Mouse (Mus musculus): ENCODE measurements at regions not wholly inside any gene's neighbourhood (a gene's known extent, or its start where the extent isn't known, plus 50 kb on each side); places are given as distances from the start of the nearest gene placed in this dataset.

DNA sequence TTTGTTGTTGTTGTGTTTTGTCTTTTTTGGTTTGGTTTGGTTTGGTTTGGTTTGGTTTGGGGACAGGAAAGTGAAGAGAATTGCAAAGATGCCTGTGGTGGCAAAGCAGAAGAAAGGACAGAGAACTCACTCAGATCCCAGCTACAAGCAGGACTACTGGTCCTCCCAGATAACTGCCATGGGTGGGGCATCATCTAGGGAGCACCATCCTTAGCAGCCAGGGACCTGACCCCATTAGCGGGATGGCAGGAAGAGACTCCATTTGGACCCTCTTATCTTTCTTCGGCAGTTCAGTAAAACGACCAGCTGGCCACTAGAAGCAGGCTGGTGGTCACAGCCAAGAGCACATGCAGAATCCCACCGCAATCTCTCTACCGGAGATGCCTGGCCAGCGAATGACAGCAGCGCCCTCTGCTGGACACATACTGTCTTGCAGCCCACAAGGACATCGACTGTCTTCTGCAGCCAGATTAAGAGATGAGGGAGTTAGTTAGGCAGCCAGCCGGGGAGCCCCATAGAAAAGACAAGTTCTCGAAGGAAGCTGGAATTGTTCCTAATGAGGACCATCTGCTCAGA is 119.8 kb downstream of the Gm9195 start:
- H3K4me1 ChIP-seq (ENCODE audit: control insufficient read depth, insufficient read depth, low read length) = no peaks in the 10 kb centered on the region
- no peaks in the 10 kb centered on the region for H3K36me3 ChIP-seq (ENCODE audit: control insufficient read depth, insufficient read depth, low read length)
- H3K9ac ChIP-seq (ENCODE audit: low read length) = no peak overlapping the region
- no peak overlapping the region for H3K4me2 ChIP-seq (ENCODE audit: low read depth)
- ATAC-seq (ENCODE audit: insufficient read depth, low FRiP score, low TSS enrichment) (peak; percentile 68), DNase-seq (ENCODE audit: low spot score) (peak; percentile 87)
- no peak overlapping the region for H3K4me3 ChIP-seq (ENCODE audit: low read depth, low read length)
- no peaks in the 10 kb centered on the region for H3K9me3 ChIP-seq (ENCODE audit: control insufficient read depth, low read length)
- WGBS = 9% methylated on average over 10 of the region's 10 CpGs
- H3K27me3 ChIP-seq (ENCODE audit: control insufficient read depth, insufficient read depth, low read length) = no peaks in the 10 kb centered on the region
- no peak overlapping the region for H3K27ac ChIP-seq (ENCODE audit: low read depth, low read length)

DNA sequence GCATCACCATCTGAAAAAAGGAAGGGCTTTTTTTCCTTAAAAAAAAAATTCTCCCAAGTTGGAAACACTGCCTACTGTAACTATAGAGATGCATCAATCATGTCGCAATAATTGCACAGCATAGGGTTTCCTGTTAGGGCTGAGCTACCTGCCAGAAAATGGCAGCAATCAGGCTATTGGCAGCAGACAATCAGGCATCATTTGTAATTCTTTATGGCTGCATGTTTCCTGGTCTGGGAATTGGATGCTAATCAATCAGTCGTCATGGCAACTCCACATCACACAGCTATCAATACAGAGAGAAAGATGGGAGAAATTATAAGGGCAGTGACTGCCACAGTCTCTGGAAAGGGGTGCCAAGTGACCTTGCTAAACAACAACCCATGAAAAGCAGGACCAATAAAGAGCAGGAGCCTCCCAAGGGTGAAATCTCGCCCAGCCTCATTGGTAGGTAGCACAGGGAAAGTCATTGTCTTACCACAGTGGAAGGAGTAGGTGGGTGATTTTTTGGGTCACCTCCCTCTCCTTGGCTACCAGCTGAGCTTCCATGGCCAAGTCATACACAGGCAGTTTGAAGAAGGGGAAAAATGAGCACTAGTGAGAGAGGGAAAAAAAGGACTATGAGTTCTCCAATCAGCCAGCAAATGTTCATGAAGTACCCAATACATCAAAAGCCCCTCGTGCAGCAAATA is 130.7 kb downstream of the Gm9195 start:
- whole genome bisulfite sequencing = 75% methylated on average over 4 of the region's 4 CpGs
- no peak overlapping the region for H3K4me2 ChIP-seq (ENCODE audit: low read depth)
- H3K4me3 ChIP-seq (ENCODE audit: low read depth, low read length) = no peak overlapping the region
- DNase-seq (ENCODE audit: low spot score) = no peak
- H3K9ac ChIP-seq (ENCODE audit: low read length) = no peak overlapping the region
- H3K4me1 ChIP-seq (ENCODE audit: control insufficient read depth, insufficient read depth, low read length) = no peaks in the 10 kb centered on the region
- H3K36me3 ChIP-seq (ENCODE audit: control insufficient read depth, insufficient read depth, low read length) = no peaks in the 10 kb centered on the region
- H3K27ac ChIP-seq (ENCODE audit: low read depth, low read length) = no peak overlapping the region
- no peak for ATAC-seq (ENCODE audit: insufficient read depth, low FRiP score, low TSS enrichment)
- no peaks in the 10 kb centered on the region for H3K27me3 ChIP-seq (ENCODE audit: control insufficient read depth, insufficient read depth, low read length)
- H3K9me3 ChIP-seq (ENCODE audit: control insufficient read depth, low read length) = no peaks in the 10 kb centered on the region

DNA sequence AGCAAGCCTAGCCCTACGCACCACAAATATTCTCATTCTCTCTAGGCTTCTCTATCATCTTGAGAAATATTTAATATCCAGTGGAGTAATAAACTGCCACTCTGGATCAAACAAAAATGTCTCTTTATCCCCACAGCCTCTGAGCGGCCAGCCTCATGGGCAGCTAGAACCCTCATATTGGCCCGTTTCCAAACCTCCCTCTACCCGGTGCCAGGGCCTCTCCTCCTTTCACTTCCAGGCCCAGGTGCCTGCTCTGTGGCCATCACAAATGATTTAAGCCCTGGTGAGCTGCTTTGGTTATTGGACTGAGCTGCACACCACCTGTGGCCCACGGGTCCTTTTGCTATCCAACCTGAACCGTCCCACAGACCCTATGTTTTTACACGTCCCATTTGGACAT is 131.5 kb downstream of the Gm9195 start:
- Histone ChIP-seq H3K36me3 (ENCODE audit: control insufficient read depth, insufficient read depth, low read length) (no peaks in the 10 kb centered on the region), H3K27ac (ENCODE audit: low read depth, low read length) (no peak overlapping the region), H3K4me2 (ENCODE audit: low read depth) (no peak overlapping the region), H3K4me1 (ENCODE audit: control insufficient read depth, insufficient read depth, low read length) (no peaks in the 10 kb centered on the region), H3K9me3 (ENCODE audit: control insufficient read depth, low read length) (no peaks in the 10 kb centered on the region), H3K9ac (ENCODE audit: low read length) (no peak overlapping the region), H3K4me3 (ENCODE audit: low read depth, low read length) (no peak overlapping the region), H3K27me3 (ENCODE audit: control insufficient read depth, insufficient read depth, low read length) (no peaks in the 10 kb centered on the region)
- 87% methylated on average over 7 of the region's 7 CpGs for WGBS
- no peak for ATAC-seq (ENCODE audit: insufficient read depth, low FRiP score, low TSS enrichment)
- no peak for DNase-seq (ENCODE audit: low spot score)

DNA sequence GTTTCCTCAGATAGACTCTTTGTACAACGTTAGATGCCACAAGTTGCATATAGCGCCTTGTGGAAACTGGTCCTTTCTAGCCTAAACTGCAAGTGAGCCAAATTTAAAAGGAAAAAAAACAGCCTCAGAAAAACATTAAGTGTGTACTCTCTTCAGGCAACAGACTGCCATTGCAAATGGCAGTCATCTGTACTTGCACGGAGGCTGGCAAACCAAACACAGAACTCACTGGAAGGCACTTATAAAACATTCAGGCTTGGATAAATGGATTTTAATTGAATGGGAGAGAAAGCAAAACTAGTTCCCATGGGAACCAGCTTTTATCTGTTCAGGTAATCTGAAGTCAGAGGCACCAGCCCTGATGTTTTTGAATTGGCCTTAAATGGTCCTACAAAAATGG is 133.7 kb downstream of the Gm9195 start:
- no peaks in the 10 kb centered on the region for H3K27me3 ChIP-seq (ENCODE audit: control insufficient read depth, insufficient read depth, low read length)
- DNase-seq (ENCODE audit: low spot score) (no peak), ATAC-seq (ENCODE audit: insufficient read depth, low FRiP score, low TSS enrichment) (no peak)
- no peak overlapping the region for H3K9ac ChIP-seq (ENCODE audit: low read length)
- no peaks in the 10 kb centered on the region for H3K36me3 ChIP-seq (ENCODE audit: control insufficient read depth, insufficient read depth, low read length)
- H3K27ac ChIP-seq (ENCODE audit: low read depth, low read length) = no peak overlapping the region
- no peak overlapping the region for H3K4me2 ChIP-seq (ENCODE audit: low read depth)
- H3K4me1 ChIP-seq (ENCODE audit: control insufficient read depth, insufficient read depth, low read length) = no peaks in the 10 kb centered on the region
- no peak overlapping the region for H3K4me3 ChIP-seq (ENCODE audit: low read depth, low read length)
- 88% methylated on average over 3 of the region's 3 CpGs for WGBS
- H3K9me3 ChIP-seq (ENCODE audit: control insufficient read depth, low read length) = no peaks in the 10 kb centered on the region

DNA sequence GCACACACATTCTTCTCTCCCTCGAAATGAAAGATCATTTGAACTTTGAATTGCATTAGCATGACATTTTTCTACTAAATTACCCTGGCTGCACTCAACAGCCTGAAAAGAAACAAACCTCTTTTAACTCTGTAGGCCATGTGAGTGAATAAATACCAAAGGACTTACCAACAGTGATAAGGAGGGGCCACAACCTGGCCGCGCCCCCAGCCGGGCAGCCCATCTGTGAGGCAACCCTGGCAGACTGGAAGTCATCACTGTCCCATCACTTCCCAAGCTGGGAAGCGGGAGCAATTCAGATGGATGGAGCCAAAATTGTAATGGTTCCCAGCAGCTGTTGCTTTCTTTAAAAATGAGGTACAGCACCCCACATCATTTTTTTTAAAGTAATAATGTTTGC is 149.5 kb downstream of the Gm9195 start:
- WGBS = 65% methylated on average over 5 of the region's 5 CpGs
- DNase-seq (ENCODE audit: low spot score) (no peak), ATAC-seq (ENCODE audit: insufficient read depth, low FRiP score, low TSS enrichment) (no peak)
- no peak overlapping the region for H3K4me3 ChIP-seq (ENCODE audit: low read depth, low read length)
- H3K4me1 ChIP-seq (ENCODE audit: control insufficient read depth, insufficient read depth, low read length) = no peaks in the 10 kb centered on the region
- H3K4me2 ChIP-seq (ENCODE audit: low read depth) = no peak overlapping the region
- H3K27ac ChIP-seq (ENCODE audit: low read depth, low read length) = no peak overlapping the region
- no peak overlapping the region for H3K9ac ChIP-seq (ENCODE audit: low read length)
- no peaks in the 10 kb centered on the region for H3K36me3 ChIP-seq (ENCODE audit: control insufficient read depth, insufficient read depth, low read length)
- no peaks in the 10 kb centered on the region for H3K9me3 ChIP-seq (ENCODE audit: control insufficient read depth, low read length)
- no peaks in the 10 kb centered on the region for H3K27me3 ChIP-seq (ENCODE audit: control insufficient read depth, insufficient read depth, low read length)

DNA sequence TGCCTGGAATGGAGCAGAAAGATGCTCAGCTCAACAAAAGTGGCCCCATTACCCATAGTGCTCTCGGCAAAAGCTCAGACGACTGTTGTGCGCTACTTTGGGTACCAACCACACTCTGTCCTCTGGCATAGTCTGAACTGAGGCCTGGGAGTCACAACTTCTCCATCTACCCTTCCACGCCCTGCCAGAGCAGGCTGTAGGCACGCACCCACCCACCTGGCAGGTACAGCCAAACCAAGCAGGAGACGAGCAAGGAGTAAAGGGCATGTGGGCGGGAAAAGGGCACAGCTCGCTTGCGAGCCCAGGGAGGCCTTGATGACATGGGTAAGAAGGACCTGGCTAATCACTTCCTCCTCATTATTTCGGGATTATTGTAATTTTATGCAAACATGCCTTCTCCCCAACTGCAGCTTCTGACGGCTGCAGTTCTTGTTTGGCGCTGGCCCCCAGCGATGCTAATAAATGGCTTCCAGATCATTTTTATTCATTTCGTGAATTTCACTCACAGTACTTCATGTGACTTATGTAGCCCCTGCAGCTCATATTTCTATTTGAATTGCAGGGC is 150.0 kb downstream of the Gm9195 start:
- Histone ChIP-seq H3K27ac (ENCODE audit: low read depth, low read length) (no peak overlapping the region), H3K9ac (ENCODE audit: low read length) (no peak overlapping the region), H3K4me3 (ENCODE audit: low read depth, low read length) (no peak overlapping the region), H3K36me3 (ENCODE audit: control insufficient read depth, insufficient read depth, low read length) (no peaks in the 10 kb centered on the region), H3K4me2 (ENCODE audit: low read depth) (no peak overlapping the region), H3K27me3 (ENCODE audit: control insufficient read depth, insufficient read depth, low read length) (no peaks in the 10 kb centered on the region), H3K9me3 (ENCODE audit: control insufficient read depth, low read length) (no peaks in the 10 kb centered on the region), H3K4me1 (ENCODE audit: control insufficient read depth, insufficient read depth, low read length) (no peaks in the 10 kb centered on the region)
- DNase-seq (ENCODE audit: low spot score) (no peak), ATAC-seq (ENCODE audit: insufficient read depth, low FRiP score, low TSS enrichment) (no peak)
- WGBS = 82% methylated on average over 14 of the region's 14 CpGs

DNA sequence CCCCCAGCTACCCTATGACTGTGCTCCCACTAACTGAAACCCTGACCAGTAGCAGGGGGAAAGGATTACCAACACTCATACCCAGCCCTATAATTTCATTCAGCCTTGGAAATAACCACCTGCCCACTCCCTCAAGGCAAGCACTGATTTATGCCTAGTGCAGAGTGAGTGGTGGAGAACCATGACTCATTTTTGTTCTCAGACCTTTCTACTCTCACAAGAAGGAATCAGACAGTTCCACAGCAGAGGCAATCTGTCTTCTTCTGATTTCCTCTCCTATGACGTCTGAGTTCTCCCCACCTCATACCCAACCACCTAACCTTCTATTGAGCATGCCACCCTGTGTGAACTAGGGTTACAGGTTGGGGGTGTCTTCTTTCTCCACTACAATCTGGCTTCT is 153.6 kb downstream of the Gm9195 start:
- Histone ChIP-seq H3K4me1 (ENCODE audit: control insufficient read depth, insufficient read depth, low read length) (no peaks in the 10 kb centered on the region), H3K27ac (ENCODE audit: low read depth, low read length) (no peak overlapping the region), H3K9ac (ENCODE audit: low read length) (no peak overlapping the region), H3K27me3 (ENCODE audit: control insufficient read depth, insufficient read depth, low read length) (no peaks in the 10 kb centered on the region), H3K36me3 (ENCODE audit: control insufficient read depth, insufficient read depth, low read length) (no peaks in the 10 kb centered on the region), H3K9me3 (ENCODE audit: control insufficient read depth, low read length) (no peaks in the 10 kb centered on the region), H3K4me3 (ENCODE audit: low read depth, low read length) (no peak overlapping the region), H3K4me2 (ENCODE audit: low read depth) (no peak overlapping the region)
- ATAC-seq (ENCODE audit: insufficient read depth, low FRiP score, low TSS enrichment) (no peak), DNase-seq (ENCODE audit: low spot score) (no peak)
- 87% methylated on average over 1 of the region's 1 CpGs for WGBS

DNA sequence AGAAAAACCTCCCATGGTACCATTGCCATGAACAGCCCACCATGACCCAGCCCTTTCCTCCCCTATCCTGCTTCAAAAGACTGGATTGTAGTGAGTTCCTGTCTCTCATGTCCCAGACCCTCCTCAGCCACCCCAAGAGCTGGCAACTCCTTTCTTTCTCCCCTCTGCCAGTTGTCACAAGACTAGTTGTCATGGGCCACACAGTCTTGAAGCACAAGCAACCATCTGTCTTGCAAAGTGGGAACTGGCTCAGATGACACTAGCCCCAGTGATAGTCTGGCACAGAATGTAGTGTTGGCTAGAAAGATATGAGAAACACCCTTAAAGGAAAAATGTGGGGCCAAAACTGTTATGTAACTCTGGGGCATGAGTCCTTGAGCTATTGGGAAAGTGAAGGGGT is 187.8 kb downstream of the Gm9195 start:
- Histone ChIP-seq H3K27ac (ENCODE audit: low read depth, low read length) (no peak overlapping the region), H3K4me2 (ENCODE audit: low read depth) (no peak overlapping the region), H3K9ac (ENCODE audit: low read length) (no peak overlapping the region), H3K27me3 (ENCODE audit: control insufficient read depth, insufficient read depth, low read length) (no peaks in the 10 kb centered on the region), H3K36me3 (ENCODE audit: control insufficient read depth, insufficient read depth, low read length) (no peaks in the 10 kb centered on the region), H3K4me3 (ENCODE audit: low read depth, low read length) (no peak overlapping the region), H3K9me3 (ENCODE audit: control insufficient read depth, low read length) (no peaks in the 10 kb centered on the region), H3K4me1 (ENCODE audit: control insufficient read depth, insufficient read depth, low read length) (no peaks in the 10 kb centered on the region)
- ATAC-seq (ENCODE audit: insufficient read depth, low FRiP score, low TSS enrichment) (no peak), DNase-seq (ENCODE audit: low spot score) (no peak)

DNA sequence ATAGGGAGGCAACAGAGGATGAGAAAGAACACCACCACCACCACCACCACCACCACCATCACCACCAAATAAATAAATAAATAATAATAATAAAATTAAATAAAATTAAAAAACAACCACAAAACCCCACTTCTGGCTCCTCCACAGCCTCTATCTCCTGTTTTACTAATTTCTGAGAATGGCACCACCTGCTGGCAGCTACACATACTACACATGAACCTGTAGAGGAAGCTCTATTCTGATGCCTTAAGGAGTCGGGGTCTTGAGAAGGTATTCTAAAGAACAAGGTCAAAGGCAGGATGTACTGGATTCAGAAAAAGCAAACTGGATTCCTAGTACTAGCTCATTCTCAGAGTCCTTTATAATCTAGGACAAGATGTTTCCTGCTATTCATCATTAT is 191.6 kb downstream of the Gm9195 start:
- WGBS = 78% methylated on average over 1 of the region's 1 CpGs
- no peaks in the 10 kb centered on the region for H3K36me3 ChIP-seq (ENCODE audit: control insufficient read depth, insufficient read depth, low read length)
- no peaks in the 10 kb centered on the region for H3K4me1 ChIP-seq (ENCODE audit: control insufficient read depth, insufficient read depth, low read length)
- H3K4me3 ChIP-seq (ENCODE audit: low read depth, low read length) = no peak overlapping the region
- peak; percentile 47 for DNase-seq (ENCODE audit: low spot score)
- H3K9ac ChIP-seq (ENCODE audit: low read length) = no peak overlapping the region
- H3K4me2 ChIP-seq (ENCODE audit: low read depth) = no peak overlapping the region
- no peaks in the 10 kb centered on the region for H3K27me3 ChIP-seq (ENCODE audit: control insufficient read depth, insufficient read depth, low read length)
- no peak overlapping the region for H3K27ac ChIP-seq (ENCODE audit: low read depth, low read length)
- H3K9me3 ChIP-seq (ENCODE audit: control insufficient read depth, low read length) = no peaks in the 10 kb centered on the region
- no peak for ATAC-seq (ENCODE audit: insufficient read depth, low FRiP score, low TSS enrichment)

Data from neural tube, embryonic 11.5 days (tissue).